Mouse (Mus musculus): ENCODE measurements around the gene G530012D18Rik.
"Not testable (repeated sequence)": the region's sequence is repeated elsewhere in the genome, so short reads cannot be mapped to it uniquely, and the experiment has no call there.

G530012D18Rik gene

DNA sequence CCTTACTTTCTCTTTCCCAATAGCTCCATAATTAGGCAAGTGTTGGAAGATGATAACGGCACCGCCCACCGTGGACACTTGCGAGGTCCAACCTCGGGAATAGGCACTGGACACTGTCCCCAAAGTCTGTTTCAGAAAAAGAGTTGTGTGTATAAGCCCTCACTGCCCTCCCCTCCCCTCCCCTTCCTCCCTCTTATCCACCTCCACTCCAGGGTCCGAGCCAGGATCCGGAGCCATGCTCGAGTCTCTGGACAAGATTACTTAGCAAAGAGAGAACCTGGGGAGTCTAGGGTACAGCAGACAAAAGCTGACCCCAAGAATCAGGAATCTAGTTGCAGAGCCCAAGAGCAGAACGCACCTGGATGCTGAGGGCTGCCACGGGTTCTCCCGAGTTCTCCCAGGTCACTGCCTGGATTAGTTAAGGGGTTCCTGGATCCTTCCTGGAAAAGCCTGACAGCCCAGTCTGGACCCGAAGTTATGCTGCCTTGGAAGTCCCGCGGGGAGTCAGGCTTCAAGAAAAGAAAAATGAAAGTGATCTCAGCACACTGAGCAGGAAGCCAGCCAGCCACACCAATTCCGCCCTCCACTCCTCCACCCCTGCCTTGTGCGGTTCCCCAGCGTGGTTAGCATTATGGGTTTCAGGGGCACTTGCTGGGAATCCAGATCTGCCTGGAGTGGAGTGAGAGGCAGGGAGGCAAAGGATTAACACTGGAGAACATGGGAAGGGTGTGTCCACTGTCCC, 23.0 kb downstream of the G530012D18Rik start, which contains the start of gene Sp110:
Sp110 (minus strand) TSS at position 547 of the 742 bp plus-strand sequence.
- not testable (repeated sequence) for H3K27me3 ChIP-seq (ENCODE audit: control insufficient read depth, insufficient read depth, low read length, poor library complexity, severe bottlenecking); H3K36me3 ChIP-seq (ENCODE audit: control insufficient read depth, insufficient read depth, low read length, poor library complexity, severe bottlenecking)
- DNase-seq (ENCODE audit: low read depth, low spot score): peak; percentile 65

- not testable (repeated sequence) for H3K36me3 ChIP-seq (ENCODE audit: control insufficient read depth, insufficient read depth, low read length, poor library complexity, severe bottlenecking); H3K27me3 ChIP-seq (ENCODE audit: control insufficient read depth, insufficient read depth, low read length, poor library complexity, severe bottlenecking); DNase-seq (ENCODE audit: low read depth, low spot score)
Observed at GRCm38 (mm10) chr1:85600078-85600477, 24.6 kb downstream of the G530012D18Rik start, which contains the start of gene Sp140. TSS of gene Sp140 (plus strand) at chr1:85600378.

GRCm38 (mm10) chr1:85600794-85601193, 25.3 kb downstream of the G530012D18Rik start:
- peak; percentile 67 for DNase-seq (ENCODE audit: low read depth, low spot score)
- not testable (repeated sequence) for H3K36me3 ChIP-seq (ENCODE audit: control insufficient read depth, insufficient read depth, low read length, poor library complexity, severe bottlenecking); H3K27me3 ChIP-seq (ENCODE audit: control insufficient read depth, insufficient read depth, low read length, poor library complexity, severe bottlenecking)

- not testable (repeated sequence) for DNase-seq (ENCODE audit: low read depth, low spot score); H3K36me3 ChIP-seq (ENCODE audit: control insufficient read depth, insufficient read depth, low read length, poor library complexity, severe bottlenecking)
Observed at GRCm38 (mm10) chr1:85604341-85604740, 28.9 kb downstream of the G530012D18Rik start.

GRCm38 (mm10) chr1:85608361-85608760, 32.9 kb downstream of the G530012D18Rik start:
- H3K27me3 ChIP-seq (ENCODE audit: control insufficient read depth, insufficient read depth, low read length, poor library complexity, severe bottlenecking); H3K36me3 ChIP-seq (ENCODE audit: control insufficient read depth, insufficient read depth, low read length, poor library complexity, severe bottlenecking): not testable (repeated sequence)
- DNase-seq (ENCODE audit: low read depth, low spot score): peak; percentile 85

More at GRCm38 (mm10) chr1:85604341-85604740, 28.9 kb downstream of the G530012D18Rik start:
- not testable (repeated sequence) for H3K27me3 ChIP-seq (ENCODE audit: control insufficient read depth, insufficient read depth, low read length, poor library complexity, severe bottlenecking)

- H3K27me3 ChIP-seq (ENCODE audit: control insufficient read depth, insufficient read depth, low read length, poor library complexity, severe bottlenecking); DNase-seq (ENCODE audit: low read depth, low spot score); H3K36me3 ChIP-seq (ENCODE audit: control insufficient read depth, insufficient read depth, low read length, poor library complexity, severe bottlenecking): not testable (repeated sequence)
Observed at GRCm38 (mm10) chr1:85610581-85610980, 35.1 kb downstream of the G530012D18Rik start.

- not testable (repeated sequence) for DNase-seq (ENCODE audit: low read depth, low spot score); H3K36me3 ChIP-seq (ENCODE audit: control insufficient read depth, insufficient read depth, low read length, poor library complexity, severe bottlenecking); H3K27me3 ChIP-seq (ENCODE audit: control insufficient read depth, insufficient read depth, low read length, poor library complexity, severe bottlenecking)
Observed at GRCm38 (mm10) chr1:85615096-85615495, 39.6 kb downstream of the G530012D18Rik start.

DNA sequence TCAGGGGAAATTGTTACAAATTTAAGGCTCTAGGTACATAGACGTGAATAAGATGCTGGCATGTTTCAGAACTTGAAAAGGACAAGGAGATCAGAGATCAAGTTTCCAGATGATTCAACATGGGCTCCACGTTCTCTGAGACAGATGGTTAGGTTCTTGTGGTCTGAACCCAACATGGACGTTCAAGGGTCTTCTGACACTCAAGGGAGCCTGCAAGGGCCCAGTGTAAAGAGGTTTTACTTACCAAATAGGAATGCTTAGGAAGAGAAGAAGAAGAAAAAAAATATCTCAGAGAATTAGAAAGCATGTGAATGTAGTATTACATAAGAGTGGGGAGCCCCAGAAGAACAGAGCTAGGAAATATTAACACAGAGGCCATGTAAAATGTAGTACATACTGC, 40.3 kb downstream of the G530012D18Rik start:
- not testable (repeated sequence) for DNase-seq (ENCODE audit: low read depth, low spot score); H3K36me3 ChIP-seq (ENCODE audit: control insufficient read depth, insufficient read depth, low read length, poor library complexity, severe bottlenecking); H3K27me3 ChIP-seq (ENCODE audit: control insufficient read depth, insufficient read depth, low read length, poor library complexity, severe bottlenecking)

- not testable (repeated sequence) for H3K36me3 ChIP-seq (ENCODE audit: control insufficient read depth, insufficient read depth, low read length, poor library complexity, severe bottlenecking); DNase-seq (ENCODE audit: low read depth, low spot score); H3K27me3 ChIP-seq (ENCODE audit: control insufficient read depth, insufficient read depth, low read length, poor library complexity, severe bottlenecking)
Observed at GRCm38 (mm10) chr1:85617161-85617560, 41.7 kb downstream of the G530012D18Rik start.

- DNase-seq (ENCODE audit: low read depth, low spot score): peak; percentile 75
- H3K27me3 ChIP-seq (ENCODE audit: control insufficient read depth, insufficient read depth, low read length, poor library complexity, severe bottlenecking); H3K36me3 ChIP-seq (ENCODE audit: control insufficient read depth, insufficient read depth, low read length, poor library complexity, severe bottlenecking): not testable (repeated sequence)
Observed at GRCm38 (mm10) chr1:85618689-85619088, 43.2 kb downstream of the G530012D18Rik start.

Measured in splenic B cell, adult 2 months (primary cell).